Mouse (Mus musculus) forelimb bud, embryonic 11.5 days (tissue): ENCODE measurements around the gene Creg1.
"Not testable (repeated sequence)": the region's sequence is repeated elsewhere in the genome, so short reads cannot be mapped to it uniquely, and the experiment has no call there.

ENCODE experiments used
- DNase-seq: peaks from one replicate; pipeline ENCODE4 v3.0.0-alpha.2; 2012; ENCODE audit warnings: low read depth, low spot score

Creg1 gene

DNA sequence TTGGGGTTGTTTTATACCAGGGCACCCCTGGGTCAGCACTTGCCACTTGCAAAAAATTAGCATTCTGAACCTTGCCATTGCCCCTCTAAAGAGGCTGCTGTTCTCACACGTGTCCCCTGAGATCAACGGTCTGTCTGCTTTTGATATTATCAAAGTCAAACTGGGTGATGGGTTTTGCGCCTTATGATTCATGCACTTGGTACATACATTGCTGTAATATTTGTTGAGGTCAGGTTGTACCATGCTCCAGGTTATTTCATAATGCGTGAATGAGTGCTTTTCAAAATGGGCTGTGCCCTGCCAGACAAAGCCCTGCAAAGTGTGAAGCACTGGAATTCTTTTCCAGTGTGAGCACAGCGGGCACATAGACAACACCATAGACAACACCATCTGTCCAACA is 11.7 kb upstream of the Creg1 start:
- DNase-seq, result no peak

DNA sequence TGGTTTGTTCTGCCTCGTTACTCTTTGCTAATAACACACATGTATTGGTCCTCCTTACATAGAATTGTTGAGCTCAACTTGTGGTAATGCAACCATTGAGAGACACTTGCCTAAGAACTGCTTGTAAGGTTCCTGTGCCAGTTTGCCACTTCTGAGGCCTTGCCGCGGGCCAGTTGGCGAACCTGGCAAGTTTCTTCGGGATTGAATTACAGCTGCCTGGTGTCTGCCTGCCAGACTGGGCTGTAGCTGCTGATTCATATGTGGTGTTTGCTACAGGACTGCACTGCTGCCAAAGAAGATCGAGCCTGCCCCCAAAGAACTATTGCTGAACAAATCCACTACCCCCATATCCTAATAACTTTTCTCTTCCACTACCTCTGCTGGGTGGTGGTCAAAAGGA is 9.3 kb upstream of the Creg1 start:
- DNase-seq, result no peak

DNA sequence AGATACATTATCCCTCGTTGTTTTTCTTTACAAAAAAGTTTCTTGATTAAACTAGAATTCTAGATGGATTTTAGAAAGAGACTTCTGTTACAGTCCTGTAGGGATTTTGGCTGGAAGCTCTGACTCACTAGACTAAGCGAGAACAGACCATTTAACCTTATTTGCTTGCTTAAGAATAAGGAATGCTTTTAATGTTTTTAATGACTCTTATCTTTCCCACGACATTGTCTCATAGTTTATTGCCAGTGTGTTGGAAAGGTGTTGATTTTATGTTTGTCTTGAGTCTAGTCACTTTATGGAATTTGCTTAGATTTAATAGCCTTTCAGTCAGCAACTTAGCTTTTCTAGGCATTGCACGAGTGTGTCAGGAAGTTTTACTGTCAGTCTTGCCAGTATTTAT is 8.4 kb upstream of the Creg1 start:
- no peak for DNase-seq

DNA sequence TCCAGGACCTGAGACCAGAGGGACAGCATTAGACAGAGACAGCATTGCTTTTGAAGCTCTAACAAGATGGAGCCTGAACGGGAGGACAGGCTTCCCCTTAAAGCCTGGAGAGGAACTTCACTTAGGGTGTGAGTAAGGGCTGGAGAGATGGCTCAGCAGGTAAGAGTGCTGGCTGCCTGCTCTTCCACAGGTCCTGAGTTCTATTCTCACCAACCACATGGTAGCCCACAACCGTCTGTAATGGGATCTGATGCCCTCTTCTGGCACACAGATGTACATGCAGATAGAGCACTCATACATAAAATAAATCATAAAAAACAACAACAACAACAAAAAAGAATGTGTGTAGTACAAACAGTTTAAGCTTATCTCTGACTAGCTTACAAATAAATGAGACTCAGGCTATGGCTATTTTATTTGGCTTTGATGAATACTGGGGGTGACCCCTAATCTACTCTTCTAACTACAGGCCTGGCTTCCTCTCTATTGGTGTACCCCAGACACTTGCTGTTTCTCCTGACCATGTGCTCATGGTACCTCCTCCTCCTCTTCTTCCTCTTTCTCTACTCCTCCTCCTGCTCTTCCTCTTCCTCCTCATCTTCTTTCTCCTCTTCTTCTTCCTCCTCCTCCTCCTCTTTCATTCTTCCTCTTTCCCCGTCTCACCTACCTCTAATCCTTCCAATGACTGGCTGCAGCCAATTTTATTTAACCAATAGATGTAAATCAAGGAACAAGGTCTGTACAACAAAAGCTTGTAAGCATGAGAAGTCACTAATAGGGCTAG is 1.8 kb upstream of the Creg1 start:
- DNase-seq, result no peak

DNA sequence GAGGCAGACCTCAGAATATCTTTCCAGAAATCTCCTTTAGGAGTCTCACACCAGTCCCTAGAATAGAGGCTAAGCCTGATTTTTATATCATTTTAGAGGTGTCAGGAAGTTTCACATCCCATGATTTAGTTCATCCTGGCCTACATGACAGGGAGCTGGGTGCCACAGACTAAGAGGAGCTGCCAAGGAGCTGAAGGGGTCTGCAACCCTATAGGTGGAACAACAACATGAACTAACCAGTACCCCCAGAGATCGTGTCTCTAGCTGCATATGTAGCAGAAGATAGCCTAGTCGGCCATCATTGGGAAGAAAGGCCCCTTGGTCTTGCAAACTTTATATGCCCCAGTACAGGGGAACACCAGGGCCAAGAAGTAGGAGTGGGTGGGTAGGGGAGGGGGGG is 1.0 kb upstream of the Creg1 start:
- DNase-seq, result not testable (repeated sequence)

DNA sequence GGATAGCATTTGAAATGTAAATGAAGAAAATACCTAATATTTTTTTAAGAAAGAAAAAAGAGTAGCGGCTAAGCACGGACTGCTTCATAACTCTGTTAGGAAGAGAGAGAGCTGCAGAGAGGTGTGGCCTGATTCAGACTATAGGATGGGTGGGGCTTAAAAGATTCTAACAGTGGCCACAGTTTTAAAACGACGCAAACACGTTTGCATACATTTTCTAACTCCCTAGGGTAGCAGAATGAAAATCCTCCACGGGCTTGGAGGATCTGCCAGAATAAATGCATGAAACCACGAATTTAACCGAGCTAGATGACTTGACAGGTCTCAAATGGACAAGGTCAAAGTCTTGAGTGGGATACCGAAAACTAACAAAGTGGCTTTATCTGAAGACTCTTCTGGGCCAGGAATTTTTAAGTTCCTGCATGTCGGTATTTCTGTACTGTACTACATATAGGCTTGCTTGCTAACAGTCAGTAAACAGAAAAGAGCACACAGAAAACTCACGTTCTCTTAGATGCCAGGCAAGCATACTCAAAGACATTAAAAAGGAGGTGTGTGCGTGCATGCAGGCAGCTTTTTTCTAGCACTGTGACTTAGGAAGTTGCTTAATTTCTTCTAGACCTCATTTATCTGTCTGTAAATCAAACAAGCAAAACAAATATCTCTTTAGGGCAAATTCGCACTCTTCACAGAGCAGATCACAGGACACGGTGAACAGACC is 472 bp upstream of the Creg1 start:
- no peak for DNase-seq

DNA sequence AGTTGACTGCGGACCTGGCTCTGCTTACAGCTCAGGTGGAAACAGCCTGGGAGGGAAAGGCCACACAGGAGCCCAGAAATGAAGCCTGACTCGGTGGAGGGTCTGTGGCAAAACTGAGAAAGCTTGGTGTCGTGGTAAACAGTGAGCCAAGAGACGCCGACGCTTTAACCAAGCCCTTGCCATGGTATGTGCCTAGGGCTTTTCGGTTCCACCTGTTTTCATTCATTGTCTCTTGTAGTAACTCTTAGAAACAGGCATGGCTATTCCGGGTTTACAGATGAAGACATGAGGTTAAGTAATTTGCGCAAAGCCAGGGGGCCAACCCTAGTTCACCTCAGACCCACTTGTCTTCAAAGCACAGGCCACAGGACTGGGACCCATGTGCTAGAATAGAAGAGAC is 1.0 kb downstream of the Creg1 start:
- DNase-seq, result no peak

DNA sequence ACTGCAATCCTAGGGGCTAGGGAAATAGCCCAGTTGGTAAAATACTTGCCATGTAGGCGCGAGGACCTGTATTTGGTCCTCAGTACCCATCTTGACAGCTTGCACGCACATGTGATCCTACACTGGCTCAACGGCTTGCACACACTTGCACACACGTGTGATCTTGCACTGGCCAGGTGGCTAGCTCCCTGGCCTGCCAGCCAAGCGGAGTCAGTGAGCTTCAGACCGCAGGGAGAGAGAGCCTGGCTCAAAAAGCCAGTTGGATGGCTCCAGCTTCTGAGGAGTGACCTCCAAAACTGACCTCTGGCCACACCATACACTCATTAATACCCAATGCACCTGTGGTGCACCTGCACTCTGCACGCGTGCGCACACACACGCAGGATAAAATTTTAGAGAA is 1.5 kb downstream of the Creg1 start:
- no peak for DNase-seq

DNA sequence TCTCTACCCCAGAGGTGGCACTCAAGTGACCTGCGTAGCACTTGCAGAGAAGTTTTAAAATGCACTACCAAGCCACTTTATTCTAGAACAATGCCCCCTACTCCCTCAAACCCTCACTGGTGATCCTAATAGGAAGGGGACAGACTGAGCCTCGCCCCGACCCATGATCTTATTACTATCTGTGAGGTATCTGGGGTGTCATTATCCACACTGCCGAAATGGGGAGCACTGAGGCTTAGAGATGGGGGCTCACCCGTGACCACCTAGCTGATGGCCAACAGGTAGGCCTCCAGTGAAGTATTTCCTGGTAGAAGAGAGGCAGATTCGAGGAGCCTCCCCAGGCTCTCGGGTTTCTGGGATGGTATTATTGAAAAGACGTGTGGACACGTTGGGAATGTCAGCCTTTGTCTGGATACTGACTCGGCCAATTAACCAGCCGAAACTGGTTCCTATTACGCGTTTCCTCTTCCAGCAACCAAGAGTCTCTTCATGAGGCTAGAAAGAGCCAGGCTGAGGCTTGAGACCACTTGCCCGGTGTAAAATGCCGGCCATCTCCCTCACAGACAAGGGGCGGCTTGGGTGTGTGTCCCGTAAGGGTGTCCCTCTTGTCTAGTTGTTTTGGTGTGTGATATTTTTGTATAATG is 2.2 kb downstream of the Creg1 start:
- no peak for DNase-seq

DNA sequence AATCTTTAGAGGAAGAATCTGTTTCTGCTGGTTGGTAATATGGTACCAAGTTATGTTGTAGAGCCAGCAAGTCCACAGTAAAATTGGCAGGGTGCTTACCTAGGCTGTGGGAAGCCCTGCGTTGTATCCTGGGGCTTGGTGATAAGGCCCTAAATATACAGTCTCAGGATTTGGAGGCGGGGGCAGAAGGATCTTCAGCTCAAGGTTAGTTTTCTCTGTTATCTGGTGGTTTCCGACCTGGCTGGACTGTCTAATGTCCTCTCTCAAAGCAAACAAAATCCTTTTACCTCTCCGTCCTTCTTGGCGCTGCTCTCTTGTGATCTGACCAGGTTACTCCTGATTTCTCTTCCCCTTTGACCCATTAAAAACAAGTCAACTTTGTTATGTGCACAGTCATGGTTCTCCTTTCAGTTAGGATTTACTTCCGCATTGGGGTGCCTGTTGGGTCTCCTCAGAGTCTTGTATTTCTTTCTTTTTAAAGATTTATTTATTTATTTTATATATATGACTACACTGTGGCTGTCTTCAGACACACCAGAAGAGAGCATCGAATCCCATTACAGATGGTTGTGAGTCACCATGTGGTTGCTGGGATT is 2.8 kb downstream of the Creg1 start:
- no peak for DNase-seq

DNA sequence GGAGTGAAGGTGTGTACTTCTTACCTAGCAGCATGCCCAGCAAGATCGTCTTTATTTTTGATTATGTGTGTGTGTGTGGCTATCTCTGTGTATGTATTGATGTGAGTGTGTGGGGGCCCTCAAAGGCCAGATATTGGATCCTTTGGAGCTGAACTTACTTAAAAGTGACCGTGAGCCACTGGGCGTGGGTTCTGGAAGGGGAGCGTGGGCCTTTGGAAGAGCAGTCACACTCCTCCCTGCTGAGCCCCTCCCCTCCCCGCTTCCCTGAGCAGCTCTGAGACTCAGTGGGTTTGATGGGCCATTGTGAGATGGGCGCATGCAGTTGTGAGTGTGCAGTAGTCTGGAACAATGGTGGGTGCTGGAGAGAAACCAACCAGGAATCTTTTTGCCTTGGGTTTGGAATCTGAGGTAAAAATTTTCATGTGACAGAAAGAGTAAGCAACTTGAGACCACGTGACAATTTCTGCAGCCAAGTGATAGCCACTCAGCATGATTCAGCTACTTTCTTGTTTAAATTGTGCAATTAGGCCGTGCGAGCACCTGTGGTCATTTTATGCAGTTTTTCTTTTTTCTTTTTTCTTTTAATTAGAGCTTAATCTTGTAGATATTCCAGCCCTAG is 5.5 kb downstream of the Creg1 start:
- no peak for DNase-seq

DNA sequence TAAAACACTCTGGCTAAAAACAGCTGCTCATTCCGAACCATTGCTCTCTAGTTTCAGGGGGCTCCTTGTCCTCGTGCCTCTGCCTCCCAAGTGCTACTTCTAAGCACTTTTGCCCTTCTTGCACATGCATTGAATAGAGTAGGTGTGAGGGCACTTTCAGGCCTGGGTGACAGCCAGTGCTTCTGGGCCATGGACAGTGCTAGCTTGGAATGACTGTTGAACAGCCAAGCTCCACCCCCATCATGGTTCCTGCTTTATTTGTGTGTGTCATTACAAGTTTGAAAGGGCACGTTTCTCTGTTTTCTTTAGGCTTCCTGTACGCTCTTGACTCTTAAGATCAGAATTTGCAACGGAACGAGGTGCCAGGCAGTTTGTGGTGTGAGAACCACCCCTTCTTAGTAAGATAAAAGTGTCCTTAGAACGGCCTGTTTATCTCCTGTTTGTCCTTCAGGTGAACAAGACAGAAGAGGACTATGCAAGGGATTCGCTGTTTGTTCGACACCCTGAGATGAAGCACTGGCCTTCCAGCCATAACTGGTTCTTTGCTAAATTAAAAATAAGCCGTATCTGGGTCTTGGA is 6.7 kb downstream of the Creg1 start:
- no peak for DNase-seq

DNA sequence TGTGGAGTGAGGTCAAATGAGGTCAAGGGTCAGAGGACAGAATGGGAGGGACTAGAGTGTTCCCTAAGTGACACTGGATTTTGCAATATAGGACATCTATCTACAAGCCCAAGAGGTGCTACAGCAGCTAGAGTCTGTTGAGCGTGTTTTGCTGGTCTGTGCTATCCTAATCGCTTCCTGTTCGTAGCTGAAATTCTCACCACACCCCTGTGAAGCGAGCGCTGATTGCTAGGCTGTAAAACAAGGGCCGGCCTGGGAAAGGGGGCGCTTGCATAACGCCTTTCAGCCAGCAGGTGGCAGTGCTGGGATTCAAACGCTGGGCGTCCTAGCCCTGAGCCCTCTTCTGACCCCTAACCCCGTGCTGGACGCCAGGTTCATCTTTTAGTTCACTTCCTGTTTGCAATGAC is 7.9 kb downstream of the Creg1 start:
- peak; percentile 80 for DNase-seq

DNA sequence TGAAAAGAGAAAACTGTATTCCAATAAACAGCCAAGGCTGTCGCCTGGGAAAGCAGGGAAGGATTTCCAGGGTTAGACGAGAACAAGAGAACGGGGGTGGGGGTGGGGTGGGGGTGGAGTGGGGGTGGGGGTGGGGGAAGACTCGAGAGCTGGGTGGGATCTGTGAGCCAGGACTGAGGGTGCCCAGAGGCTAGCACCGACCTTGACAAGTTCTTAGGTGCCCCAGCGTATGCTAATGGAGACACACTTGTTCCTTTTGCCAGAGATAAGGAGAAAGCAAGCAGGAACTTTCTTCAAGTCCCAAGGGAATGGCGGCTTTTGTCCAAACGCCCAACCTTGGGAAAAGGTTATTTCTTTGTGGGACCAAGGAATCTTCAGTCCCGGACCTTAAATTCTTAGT is 8.5 kb downstream of the Creg1 start:
- DNase-seq, result no peak

DNA sequence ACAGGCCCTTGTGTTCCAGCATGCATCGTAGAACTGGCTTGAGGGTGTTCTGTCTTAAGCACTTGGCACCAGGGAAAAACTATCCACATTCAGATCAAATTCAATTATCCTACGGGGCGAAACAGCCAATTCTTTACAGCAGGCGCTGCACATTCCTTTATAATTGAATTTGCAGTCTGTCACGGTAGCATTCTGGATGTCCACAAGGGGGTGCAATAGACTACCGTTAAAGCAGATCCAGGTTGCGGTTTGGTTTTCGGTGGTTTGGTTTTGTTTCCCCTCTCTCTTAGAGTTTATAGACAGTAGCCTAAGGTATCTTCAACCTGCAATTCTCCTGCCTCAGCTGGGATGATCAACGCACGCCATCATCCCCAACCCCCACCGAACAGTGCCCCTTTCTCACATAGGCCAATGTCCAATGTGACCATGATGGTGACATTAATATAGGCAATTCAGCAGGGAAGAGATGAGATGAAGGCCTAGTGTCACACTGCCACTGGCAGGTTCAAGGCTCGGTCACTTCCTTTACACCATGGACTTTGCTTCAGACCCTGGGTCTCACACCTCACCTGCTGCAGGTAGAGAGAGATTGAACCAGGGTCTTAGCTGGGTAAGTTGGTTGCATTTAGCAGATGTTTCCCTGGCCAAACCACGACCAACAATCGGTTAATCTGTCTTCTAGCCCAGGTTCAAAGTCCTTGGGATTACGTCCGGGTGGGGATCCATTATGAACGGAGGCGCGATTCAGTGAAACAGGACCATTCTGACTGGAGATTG is 12.2 kb downstream of the Creg1 start:
- DNase-seq, result peak; percentile 78

DNA sequence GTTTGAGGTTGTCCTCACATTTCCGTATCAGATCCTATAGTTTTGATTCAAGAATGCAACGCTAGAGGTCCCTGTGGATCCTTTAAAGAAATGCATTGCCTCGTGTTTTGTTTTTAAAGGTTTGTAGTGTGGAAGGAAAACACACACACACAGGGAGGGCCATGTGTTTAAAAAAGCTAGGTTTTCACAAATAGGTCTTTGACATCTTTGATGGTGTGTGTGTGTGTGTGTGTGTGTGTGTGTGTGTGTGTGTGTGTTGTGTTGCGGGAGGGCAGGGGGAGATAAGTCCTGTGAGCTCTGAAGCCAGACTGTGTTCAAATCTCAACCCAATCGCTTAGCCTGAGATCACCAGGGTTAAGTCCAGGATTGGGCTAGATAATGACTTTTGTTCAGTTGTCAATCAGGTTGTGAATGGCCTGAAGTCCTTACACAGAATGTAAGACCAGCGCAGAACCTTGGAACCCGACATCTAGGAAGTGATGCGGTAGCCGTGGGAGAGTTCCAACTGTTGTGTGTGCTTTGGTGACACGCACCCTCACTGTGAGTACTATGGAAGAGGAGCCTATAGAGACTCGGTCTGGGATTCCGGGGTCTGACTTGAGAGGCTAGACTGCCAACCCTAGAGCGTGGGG is 16.5 kb downstream of the Creg1 start:
- peak; percentile 24 for DNase-seq

DNA sequence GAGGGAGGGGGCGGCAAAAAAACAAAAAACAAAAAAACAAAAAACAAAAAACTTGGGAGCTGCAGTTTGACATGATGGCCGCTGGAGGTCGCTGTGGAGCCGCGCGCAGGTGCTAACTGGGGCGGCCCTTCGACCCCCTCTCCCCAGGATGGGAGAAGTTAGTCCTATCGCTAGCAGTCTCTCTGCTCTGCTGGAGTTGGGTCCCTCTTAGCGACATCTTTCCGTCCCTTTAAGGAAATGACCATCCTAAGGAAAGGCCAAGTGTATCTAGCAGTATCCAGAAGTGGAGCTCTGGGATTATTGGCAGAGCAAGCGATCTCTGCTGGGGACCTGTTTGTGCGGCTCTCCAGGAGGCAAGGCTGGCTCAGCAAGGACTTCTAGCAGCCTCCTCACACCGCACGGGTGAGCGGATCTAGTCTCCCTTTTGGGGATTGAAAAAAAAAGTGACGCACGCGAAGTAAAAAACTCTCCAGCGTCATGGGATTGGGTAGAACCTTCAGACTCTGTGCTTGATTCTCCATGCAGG is 17.1 kb downstream of the Creg1 start:
- DNase-seq, result peak; percentile 33

DNA sequence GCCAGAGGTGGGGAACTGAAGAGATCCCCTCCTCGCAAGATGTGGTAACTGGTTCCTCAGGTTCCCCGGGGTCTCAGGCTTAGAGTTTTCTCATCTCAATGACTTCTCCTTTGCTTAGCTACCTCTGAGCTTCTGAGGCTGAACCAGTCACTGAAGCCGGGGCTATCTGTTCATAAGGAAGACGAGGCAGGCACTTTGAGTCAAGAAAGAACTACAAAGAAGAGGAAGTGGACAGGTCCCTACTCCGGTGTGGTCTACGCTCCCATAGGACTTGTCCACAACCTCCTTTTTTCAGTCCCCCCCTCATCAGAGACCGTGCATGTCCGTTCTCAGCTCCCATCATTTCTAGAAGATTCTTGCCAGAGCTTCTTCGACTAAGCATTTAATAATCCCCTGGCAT is 17.9 kb downstream of the Creg1 start:
- DNase-seq, result no peak

DNA sequence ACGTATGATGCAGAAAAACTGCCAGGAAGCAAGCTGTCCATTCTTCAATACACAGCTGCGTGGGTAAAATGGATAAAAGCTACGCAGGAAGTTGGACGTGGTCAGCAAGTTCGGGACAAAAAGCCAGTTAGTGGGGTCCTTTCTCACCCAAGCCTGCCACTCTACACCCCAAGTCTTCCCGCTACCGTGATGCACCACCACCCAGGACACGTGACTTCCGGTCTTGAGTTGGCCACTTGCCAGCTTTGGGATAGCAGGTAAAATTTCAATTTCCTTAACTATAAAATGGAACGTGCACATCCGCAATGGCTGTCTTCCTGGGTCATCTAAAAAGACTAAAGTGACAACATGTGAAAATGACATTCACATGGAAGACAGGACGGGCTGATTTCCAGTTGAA is 18.4 kb downstream of the Creg1 start:
- no peak for DNase-seq

DNA sequence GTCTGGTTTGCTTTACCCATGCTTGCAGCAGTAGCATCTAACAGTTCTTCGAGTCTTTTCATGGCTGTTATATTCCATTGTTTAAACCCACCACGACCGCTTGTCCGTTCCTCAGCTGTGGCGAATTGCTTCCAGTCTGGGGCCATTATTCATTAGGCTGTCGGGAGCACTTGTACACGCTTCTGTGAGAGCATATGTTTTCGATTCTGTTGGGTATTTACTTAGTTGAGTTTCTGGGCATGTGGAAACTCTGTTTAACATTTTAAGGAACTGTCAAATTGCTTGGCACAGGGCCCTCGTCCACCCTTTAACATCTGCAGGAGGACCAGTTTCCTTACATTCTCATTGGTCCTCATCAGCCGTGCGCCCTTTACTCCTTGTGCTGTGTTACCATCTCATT is 22.8 kb downstream of the Creg1 start:
- peak; percentile 77 for DNase-seq
